Mouse (Mus musculus): ENCODE measurements at regions not wholly inside any gene's neighbourhood (a gene's known extent, or its start where the extent isn't known, plus 50 kb on each side); places are given as distances from the start of the nearest gene placed in this dataset.
A peak's percentile ranks its signal among the peaks of the same experiment; 100 is the strongest.

DNA sequence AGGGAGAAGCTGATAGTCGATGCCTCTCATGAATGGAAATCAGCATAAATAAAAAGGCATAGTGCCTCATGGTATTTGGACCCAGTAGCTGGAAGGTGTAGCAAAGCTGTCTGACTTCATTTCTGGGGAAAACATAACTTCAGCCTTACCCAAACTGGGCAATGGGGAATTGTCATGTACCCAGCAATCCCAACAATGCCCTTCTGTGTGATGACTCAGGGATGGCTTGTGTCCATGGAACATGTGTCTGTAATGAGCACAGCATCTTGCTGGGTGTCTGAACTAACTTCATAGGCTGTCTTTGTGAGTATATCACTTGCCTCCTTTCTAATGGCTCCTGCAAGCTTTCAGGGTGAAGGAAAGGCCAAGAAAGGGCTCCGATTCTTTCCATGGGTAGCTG lies 140.3 kb downstream of the Bod1 start:
- DNase-seq (ENCODE audit: low spot score), result no peak

DNA sequence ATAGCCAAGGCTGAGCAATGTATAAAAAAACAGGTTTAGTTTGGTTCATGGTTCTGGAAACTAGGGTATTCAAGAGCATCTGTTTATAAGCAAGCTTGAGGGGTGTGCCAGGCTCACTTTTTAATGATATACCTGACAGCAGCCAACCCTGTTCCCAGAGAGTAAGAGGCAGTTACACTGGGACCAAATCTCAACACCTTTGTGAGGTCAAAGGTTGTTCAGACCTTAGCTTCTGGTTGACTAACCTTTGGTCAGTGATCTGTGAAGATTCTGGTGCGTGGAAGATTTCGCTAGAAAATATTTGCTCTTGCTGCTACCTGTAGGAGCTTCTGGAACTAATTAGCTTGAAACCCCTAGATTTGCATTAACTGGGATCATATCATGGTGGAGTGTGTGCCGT lies 140.8 kb downstream of the Bod1 start:
- DNase-seq (ENCODE audit: low spot score), result no peak

DNA sequence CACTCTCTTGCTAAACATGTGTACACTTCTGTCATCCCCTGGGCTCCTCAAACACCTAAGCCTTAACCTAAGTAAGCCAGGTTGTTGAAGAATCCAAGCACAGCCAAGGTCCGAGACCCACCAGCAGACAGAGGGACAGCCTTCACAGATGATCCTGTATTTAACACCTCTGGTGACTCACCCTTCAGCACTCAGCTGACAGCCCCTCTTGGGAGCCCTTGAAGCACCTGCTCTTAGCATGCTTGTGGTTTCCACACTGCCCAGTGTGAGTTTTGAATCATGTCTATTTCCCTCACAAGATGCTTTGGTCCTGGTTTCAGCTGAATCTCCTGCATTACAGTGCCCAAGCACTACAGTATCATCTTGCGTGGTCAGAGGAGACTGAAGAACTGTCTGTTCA lies 142.0 kb downstream of the Bod1 start:
- DNase-seq (ENCODE audit: low spot score), result no peak

DNA sequence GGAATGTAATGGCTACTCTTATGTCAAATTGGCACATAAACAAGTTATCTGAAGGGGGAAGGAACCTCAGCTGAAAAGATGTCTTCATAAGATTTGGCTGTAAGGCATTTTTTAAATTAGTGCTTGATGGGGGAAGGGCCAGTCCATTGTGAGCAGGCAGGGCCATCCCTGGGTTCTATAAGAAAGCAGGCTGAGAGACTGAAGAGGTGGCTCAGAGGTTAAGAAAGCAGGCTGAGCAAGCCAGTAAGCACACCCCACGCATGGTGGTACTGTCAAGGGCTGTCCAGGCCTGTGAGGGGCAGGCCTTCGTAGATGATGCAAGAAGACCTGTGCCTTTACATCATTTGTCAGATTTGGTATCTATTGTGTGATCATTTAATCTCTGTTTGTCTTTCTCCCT lies 147.0 kb downstream of the Bod1 start:
- no peak for DNase-seq (ENCODE audit: low spot score)

DNA sequence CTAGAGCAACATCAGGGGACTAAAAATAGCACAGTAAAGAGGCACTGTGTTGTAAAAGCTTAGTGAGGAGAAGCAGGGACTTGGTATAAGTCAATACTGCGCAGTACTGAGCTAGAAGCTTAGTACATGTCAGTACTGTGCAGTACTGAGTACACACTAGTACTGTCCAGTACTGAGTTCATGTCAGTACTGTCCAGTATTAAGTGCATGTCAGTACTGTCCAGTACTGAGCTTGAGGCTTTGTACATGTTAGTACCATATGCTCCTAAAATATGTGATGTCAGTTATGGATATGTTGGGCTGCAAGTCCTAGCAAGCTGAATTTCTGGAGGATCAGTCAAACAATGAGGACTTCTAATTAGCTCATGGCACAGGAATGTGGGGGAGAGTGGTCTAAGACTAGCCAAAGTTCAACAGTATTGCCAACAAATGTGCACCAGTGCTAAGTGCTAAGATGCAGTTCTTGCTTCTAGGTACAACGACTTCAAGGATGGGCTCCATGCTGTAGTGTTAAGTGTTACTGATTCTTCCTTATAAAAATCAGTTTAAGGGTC lies 147.5 kb downstream of the Bod1 start:
- no peak for DNase-seq (ENCODE audit: low spot score)

DNA sequence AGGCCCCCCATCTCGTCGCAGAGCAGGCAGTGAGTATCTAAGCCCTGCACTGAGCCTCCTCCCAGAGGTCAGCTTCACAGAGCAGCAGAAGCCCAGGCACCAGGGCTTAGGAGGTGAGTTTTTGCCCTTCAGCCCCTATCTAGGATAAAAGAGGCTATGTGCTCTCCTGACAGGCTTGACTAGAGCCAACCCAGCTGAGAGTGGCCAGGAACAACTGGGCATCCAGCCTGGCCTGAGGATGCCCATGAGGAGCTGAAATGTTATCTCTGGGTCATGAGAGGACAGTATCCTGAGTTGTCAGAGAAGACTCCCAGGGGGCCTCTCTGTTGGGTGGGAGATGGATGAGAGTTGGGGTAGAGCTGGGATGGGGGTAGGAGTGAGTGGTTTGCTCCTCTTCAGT lies 149.6 kb downstream of the Bod1 start:
- DNase-seq (ENCODE audit: low spot score), result no peak

DNA sequence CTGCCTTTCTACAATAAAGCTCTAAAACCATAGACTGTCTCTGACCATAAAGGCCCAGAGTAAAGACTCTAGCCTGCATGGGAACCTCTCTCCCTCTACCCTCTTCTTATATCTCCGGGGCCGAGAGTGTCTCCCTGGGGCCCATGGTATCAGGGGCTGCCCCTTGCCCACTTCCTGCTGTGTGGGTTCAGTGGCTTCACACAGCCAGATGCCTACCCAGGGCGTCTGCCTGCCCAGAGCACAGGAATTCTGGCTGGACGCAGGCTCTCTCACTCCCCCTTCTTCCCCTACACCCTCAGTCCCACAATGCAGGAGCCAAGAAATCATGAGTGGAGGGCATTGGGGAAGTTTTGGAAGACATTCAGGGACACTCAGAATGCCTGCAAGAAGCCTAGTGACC lies 150.8 kb downstream of the Bod1 start:
- no peak for DNase-seq (ENCODE audit: low spot score)

DNA sequence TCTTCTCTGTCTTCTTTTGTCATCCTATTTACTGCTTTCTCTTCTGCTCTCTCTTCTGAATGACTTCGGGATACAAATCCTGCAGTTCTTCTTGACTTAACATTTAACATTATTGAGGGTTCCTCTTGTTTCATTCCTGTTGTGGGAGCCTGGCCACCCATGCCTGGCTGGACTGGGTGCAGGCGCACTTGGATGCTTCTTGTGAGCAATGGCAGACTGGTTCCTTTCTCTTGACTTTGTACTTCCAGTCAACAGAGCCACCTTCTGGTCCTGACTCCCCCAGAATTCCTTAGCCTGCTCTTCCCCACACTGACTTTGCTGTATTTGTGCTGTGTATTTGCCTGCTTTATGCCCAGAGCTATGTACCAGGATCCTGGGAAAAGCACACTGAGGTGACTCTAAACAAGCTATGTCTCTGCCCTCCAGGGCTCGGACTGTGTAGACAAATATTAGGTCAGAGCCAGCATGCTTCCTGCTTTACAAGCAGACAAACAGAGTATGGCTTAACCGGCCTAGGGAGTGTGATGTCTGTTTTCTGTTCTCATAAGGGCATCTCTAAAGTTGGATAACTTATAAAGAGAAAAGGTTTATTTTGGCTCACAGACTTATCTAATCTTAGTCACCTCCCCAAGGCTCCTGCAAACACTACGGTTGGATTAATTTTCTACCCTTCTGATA lies 133.5 kb upstream of the Stc2 start:
- DNase-seq (ENCODE audit: low spot score), result no peak

DNA sequence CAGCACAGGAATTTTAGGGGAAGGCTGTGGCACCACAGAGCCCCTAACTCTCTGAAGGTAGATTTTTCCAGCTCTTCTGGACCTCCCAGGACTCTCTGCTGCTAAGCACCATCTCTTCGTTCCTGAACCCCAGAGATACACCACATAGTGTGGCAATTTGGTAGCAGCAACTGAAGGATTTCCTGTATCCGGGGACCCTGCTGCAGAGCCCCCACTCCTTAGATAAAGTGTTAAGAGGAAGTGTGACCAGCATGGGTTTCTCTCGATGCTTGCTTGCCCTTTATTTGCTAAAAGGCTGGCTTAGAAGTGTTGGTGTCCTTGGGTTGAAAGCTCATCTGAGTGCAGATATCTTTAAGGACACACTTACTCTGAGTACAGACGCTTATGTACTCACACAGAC lies 115.6 kb upstream of the Stc2 start:
- no peak for DNase-seq (ENCODE audit: low spot score)

DNA sequence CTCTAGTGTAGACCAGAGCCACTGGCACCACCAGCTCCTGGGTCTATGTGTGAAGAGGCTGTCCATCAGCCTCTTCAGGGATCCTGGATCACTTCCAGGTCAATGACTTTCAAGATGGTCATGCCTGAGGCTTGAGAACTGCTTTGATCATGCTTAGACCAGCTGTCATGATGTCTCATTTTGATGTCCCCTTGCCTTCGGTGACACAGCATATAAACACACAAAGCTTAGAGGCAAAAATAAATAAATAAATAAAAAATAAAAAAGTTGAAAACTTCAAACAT lies 111.1 kb upstream of the Stc2 start:
- peak; percentile 21 for DNase-seq (ENCODE audit: low spot score)

DNA sequence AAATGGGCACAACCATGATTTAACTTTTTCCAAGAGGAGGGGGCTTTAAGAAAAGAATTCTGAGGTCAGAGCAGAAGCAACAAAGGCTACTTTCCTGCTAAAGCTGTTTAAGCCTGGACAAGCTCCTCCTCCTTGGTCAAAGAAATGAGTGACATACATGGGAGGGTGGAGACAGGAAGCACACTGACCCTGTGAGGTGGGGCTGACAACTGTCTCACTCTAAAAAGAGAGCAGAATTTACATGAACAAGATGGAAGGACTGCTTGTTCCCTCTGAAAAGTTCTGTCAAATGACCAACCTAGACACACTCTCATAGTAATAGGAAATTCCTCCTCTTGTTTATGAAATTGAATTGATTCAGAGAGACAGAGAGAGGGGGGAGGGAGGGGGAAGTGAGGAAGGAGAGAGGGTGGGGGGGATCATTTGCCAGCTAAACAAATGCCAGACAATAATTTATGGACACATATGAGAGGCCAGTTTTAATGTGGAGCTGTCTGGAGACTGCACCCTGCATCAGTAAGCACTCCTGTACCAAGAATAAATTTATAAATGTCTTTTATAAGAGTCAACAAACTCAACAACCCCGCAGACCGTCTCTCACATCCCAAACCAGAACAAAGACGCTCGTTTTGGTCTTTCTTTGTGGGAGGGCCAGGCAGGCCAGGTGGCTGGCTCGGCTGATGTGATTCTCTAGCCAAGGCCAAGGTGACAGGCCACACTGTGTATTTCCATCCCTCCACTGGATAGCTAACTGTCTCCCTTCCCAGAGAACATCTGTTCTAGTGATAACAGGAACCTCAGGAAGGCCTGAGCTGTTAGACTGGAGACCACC lies 110.6 kb upstream of the Stc2 start:
- no peak for DNase-seq (ENCODE audit: low spot score)

DNA sequence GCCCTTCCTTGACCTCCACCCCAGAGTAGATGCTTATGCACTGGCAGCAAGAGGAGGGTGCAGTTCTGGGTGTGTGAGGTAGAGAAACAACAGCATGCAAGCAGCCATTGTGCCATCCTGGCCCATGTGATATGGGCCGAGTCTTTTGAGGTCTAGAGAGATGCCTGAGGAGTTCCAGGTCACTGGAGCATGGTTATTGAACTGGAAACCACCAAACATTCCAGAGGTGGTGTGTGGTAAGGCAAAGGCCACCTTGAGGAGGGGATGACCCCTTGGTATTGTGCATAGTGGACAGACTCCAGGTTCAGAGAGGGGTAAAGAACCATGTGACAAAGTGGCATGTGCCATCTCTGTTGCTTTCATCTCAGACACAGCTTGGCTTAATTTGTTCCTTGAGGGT lies 107.9 kb upstream of the Stc2 start:
- DNase-seq (ENCODE audit: low spot score), result no peak

DNA sequence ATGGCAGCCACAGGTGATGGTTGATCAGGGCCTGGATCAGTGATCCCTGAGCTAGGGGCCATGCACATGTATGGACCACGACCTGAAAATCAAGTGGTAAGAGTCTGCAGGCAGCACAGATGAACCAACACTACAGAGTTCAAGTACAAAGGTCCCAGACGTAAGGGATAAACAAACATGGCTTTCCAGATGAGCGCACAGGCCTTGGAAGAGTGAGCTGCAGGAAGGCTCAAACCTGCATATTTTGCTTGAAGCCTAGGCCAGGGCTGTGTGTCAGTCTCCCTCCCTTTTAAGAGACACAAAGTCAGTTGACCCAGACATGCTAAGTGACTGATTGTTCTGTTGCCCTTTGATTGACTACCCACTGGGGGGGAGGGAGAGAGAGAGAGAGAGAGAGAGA lies 107.2 kb upstream of the Stc2 start:
- no peak for DNase-seq (ENCODE audit: low spot score)

DNA sequence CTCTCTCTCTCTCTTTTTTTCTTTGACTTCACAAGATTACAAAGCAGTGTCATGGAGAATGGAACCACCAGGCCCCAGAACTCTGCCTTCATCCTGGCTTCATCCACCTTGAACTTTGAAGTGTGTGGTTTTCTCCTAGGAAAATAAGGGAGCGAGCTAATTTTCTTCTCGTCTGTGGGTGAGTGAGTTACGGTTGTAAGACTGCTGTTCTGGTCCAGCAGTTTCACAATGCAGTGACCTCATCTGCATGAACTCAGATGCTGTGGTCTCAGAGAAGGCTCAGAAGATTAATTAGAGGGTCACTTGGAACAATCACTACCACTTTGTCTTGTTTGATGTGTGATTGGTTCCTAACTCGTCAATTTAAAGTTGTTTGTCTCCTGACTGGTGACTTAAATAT lies 103.1 kb upstream of the Stc2 start:
- no peak for DNase-seq (ENCODE audit: low spot score)

DNA sequence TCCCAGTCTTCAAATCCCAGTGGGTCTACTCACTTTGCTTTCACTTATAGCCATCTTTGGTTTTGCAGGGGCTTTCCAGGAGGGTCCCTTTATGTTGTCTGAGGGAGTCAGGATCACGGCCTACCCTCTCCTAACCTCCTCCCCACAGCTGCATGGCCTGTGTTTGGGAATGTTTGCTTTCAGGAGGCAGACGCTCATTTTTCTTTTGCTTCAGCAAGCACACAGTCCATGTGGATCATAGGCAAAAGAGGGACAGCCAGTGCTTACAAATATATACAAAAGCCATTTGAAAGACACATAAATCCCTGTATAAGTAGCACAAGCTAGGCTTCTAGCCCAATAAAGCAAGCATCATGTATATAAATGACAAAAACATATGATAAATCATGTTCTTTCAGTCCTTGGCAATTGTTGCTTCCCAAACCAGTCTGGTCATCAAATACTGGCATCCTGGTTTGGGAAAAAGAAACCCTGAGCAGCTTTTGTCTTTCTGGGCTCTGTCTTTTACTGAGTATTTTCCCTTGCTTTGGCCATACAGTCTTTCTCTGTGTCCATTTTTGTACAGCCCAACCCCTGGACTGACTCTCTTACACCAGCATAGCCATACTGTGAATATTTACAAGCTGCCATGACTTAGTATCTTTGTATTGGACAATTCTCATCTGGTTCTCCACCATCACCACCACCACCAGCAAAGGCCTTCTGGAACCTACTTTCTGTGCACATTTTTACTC lies 101.0 kb upstream of the Stc2 start:
- DNase-seq (ENCODE audit: low spot score), result no peak

DNA sequence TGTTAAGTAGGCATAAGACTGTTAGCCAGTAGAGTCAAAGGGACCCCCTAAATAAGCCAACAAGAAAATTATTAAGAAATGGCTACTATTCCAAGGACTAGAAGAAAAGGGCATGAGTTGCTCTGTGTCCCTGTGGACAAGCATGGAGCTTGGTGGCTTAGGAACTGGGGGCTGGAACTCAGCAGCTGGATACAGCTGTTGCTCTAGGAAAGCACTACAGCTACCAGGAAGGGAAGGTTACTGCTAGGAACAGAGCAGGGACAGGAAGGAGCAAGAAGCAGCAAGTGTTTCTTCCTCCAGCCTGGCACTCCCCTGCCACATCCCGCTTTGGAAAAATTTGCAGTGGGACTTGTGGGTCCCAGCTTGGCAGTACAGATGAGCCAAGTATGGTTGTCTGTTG lies 95.0 kb upstream of the Stc2 start:
- DNase-seq (ENCODE audit: low spot score), result no peak

DNA sequence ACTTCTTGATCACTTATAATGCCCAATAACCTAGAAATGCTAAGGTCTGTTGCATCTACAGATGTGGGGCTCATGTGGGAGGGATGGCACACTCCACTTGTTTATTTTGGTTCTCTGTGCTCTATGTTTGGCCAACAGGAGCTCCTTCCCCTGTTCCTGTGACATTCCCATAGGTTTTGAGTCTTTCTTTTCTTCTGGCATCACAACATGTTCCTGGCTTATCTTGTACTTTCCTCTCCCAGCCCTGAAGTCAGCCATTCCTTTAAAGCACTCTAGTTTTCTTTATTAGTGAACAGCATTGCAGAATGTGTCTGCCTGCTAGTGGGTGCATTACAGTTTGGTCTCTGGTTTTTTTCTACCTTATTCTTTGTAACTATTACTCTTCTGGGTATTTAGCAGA lies 92.6 kb upstream of the Stc2 start:
- DNase-seq (ENCODE audit: low spot score), result no peak

DNA sequence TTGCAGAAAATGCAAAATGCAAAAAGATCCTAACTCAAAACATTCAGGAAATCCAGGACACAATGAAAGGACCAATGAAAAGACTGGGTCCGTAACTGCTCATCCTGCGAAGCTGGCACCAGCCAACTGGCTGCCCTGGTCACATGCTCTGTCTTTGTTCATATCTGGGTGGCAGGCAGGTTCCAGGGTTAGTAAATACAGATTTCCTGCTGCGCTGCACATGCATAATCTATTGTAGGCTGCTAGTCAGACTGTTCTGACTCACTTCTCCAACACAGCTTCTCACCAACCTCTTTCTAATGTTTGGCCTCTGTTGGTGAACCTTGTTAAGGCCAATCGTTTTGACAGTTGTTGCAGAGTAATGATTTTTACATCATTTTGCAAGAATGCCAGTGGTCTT lies 92.0 kb upstream of the Stc2 start:
- no peak for DNase-seq (ENCODE audit: low spot score)

DNA sequence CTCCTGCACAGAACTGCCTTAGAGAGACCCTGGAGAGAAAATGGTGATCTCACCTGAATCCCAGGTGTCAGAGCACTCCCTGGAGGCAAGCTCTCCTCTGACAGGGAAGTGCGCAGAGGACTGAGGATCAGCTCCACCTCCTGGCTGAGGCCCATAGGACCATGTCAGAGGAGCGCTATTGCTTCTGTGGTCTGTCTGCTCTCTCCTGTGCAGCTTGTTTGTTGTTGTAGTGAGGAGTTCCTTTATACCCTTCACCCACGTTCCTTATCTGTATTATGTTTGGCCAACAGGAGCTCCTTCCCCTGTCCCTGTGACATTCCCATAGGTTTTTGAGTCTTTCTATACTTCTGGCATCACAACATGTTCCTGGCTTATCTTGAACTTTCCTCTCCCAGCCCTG lies 91.5 kb upstream of the Stc2 start:
- no peak for DNase-seq (ENCODE audit: low spot score)

DNA sequence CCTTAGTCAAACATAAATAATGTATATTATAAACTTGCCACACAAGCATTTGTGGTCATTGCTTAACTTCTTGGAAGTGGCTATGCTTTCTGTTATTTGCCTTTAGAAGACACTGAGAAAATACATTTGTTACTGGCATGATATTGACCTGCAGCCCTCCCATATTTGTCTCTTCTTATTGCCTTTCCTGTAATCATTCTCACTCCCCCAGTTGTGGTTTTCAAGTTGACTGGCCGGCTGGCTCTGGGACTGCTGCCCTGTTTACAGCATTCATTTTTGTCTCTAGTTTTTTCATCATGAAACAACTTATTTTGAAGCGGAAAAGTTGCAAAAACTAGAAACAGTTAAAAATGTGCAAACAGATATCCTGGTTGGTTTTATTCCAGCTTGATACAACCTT lies 57.5 kb upstream of the Stc2 start:
- DNase-seq (ENCODE audit: low spot score), result no peak

Data from retina, embryonic 14.5 days (tissue).